Mouse (Mus musculus) embryonic fibroblast, embryonic 13.5 days (primary cell): Measurements from ENCODE around the gene Lgals9.

Experiments used
- CTCF ChIP-seq: IDR thresholded peaks from 2 replicates; pipeline ENCODE4 v1.5.1; 2011; ENCODE audit warnings: mild to moderate bottlenecking, control low read depth, low read length, moderate library complexity, borderline replicate concordance; ENCODE audit not compliant: insufficient read depth
- POLR2A ChIP-seq: IDR thresholded peaks from 2 replicates; pipeline ENCODE4 v1.6.1; 2011; ENCODE audit warnings: low read depth, mild to moderate bottlenecking, control low read depth, low read length, moderate library complexity

- TF ChIP-seq POLR2A (no peak), CTCF (no peak)
Measured at GRCm38 (mm10) chr11:79022836-79023235, 38.1 kb upstream of the Lgals9 start.
